ENCODE assay signal across 12 mouse cellular contexts in the genomic region with DNA sequence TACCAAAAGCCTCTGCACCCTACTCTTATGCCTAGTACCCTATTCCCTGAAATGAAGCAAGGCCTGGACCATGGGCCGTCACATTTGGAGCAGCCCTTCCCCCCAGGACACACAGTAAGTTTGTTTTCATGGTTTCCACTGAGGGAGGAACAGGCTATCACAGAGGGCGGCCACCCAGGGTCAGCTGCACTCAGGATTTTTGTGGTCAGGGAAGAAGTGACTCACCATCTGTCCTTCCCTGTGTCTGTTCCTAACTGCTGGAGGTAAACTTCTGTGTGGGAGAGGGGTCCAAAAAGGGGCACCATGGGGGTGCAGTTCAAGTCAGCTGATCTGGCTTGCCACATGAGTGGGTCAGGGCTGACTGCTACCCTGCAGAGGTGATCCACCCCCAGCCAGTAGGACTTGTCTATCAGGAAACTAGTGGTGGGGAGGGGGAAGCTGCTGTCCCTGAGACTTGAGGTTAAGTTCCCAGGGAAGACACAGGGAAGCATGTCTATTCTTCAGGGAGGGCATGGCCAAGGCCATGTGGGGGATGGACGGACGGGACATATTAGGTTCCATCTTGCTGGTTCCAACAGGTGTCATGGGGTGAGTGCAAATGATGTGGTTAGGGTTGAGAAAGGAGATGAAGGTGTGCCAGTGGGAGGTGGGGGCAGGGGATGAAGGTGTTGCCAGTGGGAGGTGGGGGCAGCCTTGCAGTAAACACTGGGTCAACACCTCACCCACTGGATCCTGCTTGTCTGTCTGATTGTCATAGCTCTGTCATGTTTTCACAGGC.
DNase-seq lines count a peak whose midpoint lies in the region; ATAC-seq and TF ChIP-seq lines count a peak whose summit lies in the region.
"Had no signal": no experiment of that assay in that cellular context is flagged by ENCODE, and none has a peak within 500 bp of the region (broad histone marks: within the 10 kb centered on the region; RNA-seq: fewer than 3 reads in every experiment).

No protein-coding gene starts in this region.

- ATAC-seq in intestine, embryonic 15.5 days = no peak
- ATAC-seq in intestine, embryonic 16.5 days = no peak
- no peak for ATAC-seq in G1E (ENCODE audit: extremely low read depth, insufficient number of reproducible peaks, low FRiP score, poor library complexity, severe bottlenecking)
- 0 out of 2 replicates have a peak, but pooled peaks have one; percentile 11 for ATAC-seq in intestine, postnatal 0 days

- no peaks in the 10 kb centered on the region for H3K27me3 ChIP-seq in intestine, embryonic 15.5 days (replicated peaks)
- H3K27me3 ChIP-seq in intestine, embryonic 16.5 days (replicated peaks; ENCODE audit: control insufficient read depth, insufficient read depth, low read length) = no peaks in the 10 kb centered on the region
- no peaks in the 10 kb centered on the region for H3K27me3 ChIP-seq in G1E (ENCODE audit: insufficient read depth, low read length)
- H3K27me3 ChIP-seq in intestine, postnatal 0 days (replicated peaks; ENCODE audit: control insufficient read depth, insufficient read depth, low read length) = no peaks in the 10 kb centered on the region

- no peak for TF ChIP-seq CTCF in G1E (IDR thresholded peaks at IDR 0.05; ENCODE audit: low read depth, low read length)
- TF ChIP-seq CTCF in bone marrow macrophage, adult 2 months (IDR thresholded peaks at IDR 0.05; ENCODE audit: low read depth, low read length) = no peak
- TF ChIP-seq CTCF in intestine, postnatal 0 days (IDR thresholded peaks at IDR 0.05; ENCODE audit: low read depth) = no peak

- H3K4me1 ChIP-seq in intestine, embryonic 15.5 days (replicated peaks) = peaks cover 31% of the 10 kb centered on the region
- H3K4me1 ChIP-seq in intestine, embryonic 16.5 days (ENCODE audit: control insufficient read depth, insufficient read depth, low read length) = peaks cover 40% of the 10 kb centered on the region
- no peaks in the 10 kb centered on the region for H3K4me1 ChIP-seq in G1E (ENCODE audit: insufficient read depth, low read depth, low read length)
- H3K4me1 ChIP-seq in bone marrow macrophage, adult 2 months (ENCODE audit: control insufficient read depth, insufficient read depth, low read length) = peaks cover 62% of the 10 kb centered on the region
- peaks cover 11% of the 10 kb centered on the region for H3K4me1 ChIP-seq in intestine, postnatal 0 days (replicated peaks; ENCODE audit: control insufficient read depth, insufficient read depth, low read length)

- H3K4me3 ChIP-seq in intestine, embryonic 15.5 days (replicated peaks) = no peak overlapping the region
- no peak overlapping the region for H3K4me3 ChIP-seq in intestine, embryonic 16.5 days (ENCODE audit: low read length)
- peak overlapping the region; percentile 11; the same call in 1 of the 2 replicates for H3K4me3 ChIP-seq in G1E (ENCODE audit: low read depth, low read length)
- H3K4me3 ChIP-seq in bone marrow macrophage, adult 2 months (ENCODE audit: insufficient read depth, low read length) = no peak overlapping the region
- no peak overlapping the region for H3K4me3 ChIP-seq in intestine, postnatal 0 days (ENCODE audit: low read depth, low read length)
- H3K4me3 ChIP-seq: erythroblast, embryonic 14.5 days had no signal

- H3K9ac ChIP-seq in intestine, embryonic 15.5 days = no peak overlapping the region
- H3K9ac ChIP-seq in intestine, embryonic 16.5 days (ENCODE audit: low read depth, low read length) = no peak overlapping the region
- H3K9ac ChIP-seq in intestine, postnatal 0 days (ENCODE audit: low read depth, low read length) = no peak overlapping the region
- H3K9ac ChIP-seq: lung, embryonic 14.5 days had no signal

- H3K9me3 ChIP-seq in intestine, embryonic 15.5 days = no peaks in the 10 kb centered on the region
- H3K9me3 ChIP-seq in intestine, embryonic 16.5 days (ENCODE audit: control insufficient read depth, low read length) = no peaks in the 10 kb centered on the region
- H3K9me3 ChIP-seq in G1E (replicated peaks) = peaks cover 99% of the 10 kb centered on the region
- no peaks in the 10 kb centered on the region for H3K9me3 ChIP-seq in intestine, postnatal 0 days (ENCODE audit: control insufficient read depth)

- WGBS in intestine, embryonic 15.5 days = 86% methylated on average over 4 of the region's 4 CpGs
- 76% methylated on average over 4 of the region's 4 CpGs for WGBS in intestine, embryonic 16.5 days
- 85% methylated on average over 4 of the region's 4 CpGs for WGBS in intestine, postnatal 0 days

- H3K4me2 ChIP-seq in intestine, embryonic 15.5 days (replicated peaks) = no peak overlapping the region
- H3K4me2 ChIP-seq in intestine, embryonic 16.5 days (ENCODE audit: low read depth, low read length) = no peak overlapping the region
- H3K4me2 ChIP-seq in intestine, postnatal 0 days (replicated peaks; ENCODE audit: low read depth) = no peak overlapping the region
- H3K4me2 ChIP-seq: lung, embryonic 14.5 days had no signal

- H3K36me3 ChIP-seq in intestine, embryonic 15.5 days = no peaks in the 10 kb centered on the region
- H3K36me3 ChIP-seq in intestine, embryonic 16.5 days (ENCODE audit: control insufficient read depth, insufficient read depth, low read length) = no peaks in the 10 kb centered on the region
- no peaks in the 10 kb centered on the region for H3K36me3 ChIP-seq in G1E (replicated peaks)
- no peaks in the 10 kb centered on the region for H3K36me3 ChIP-seq in intestine, postnatal 0 days (ENCODE audit: control insufficient read depth, insufficient read depth)

- no peak for TF ChIP-seq POLR2A in bone marrow macrophage, adult 2 months (IDR thresholded peaks at IDR 0.05; ENCODE audit: borderline replicate concordance, low read depth, low read length)

- 0 out of 2 replicates have a peak overlapping the region, but pooled peaks have one; percentile 3 for H3K27ac ChIP-seq in intestine, embryonic 15.5 days
- H3K27ac ChIP-seq in intestine, embryonic 16.5 days (ENCODE audit: low read length) = no peak overlapping the region
- H3K27ac ChIP-seq in bone marrow macrophage, adult 2 months (ENCODE audit: insufficient read depth, low read depth, low read length) = peak overlapping the region; percentile 82
- no peak overlapping the region for H3K27ac ChIP-seq in intestine, postnatal 0 days (ENCODE audit: low read depth, low read length)

- DNase-seq in G1E (ENCODE audit: low spot score) = no peak
- DNase-seq in frontal cortex, postnatal 36 days (ENCODE audit: low spot score in 2 of 2) = no peak
- DNase-seq in urinary bladder, postnatal 36 days (ENCODE audit: low spot score in 2 of 2) = no peak
- no peak for DNase-seq in lung, postnatal 4 days
- DNase-seq: cerebellum, postnatal 14 days; lung, embryonic 14.5 days; retina, postnatal 1 day had no signal

Comparison
In these comparisons a context has a peak if more than half of its experiments do, and no peak if none do; other contexts are left out.
1. H3K27ac ChIP-seq: peak in intestine, embryonic 15.5 days (single experiment) and bone marrow macrophage, adult 2 months (single experiment); none in intestine, embryonic 16.5 days (single experiment) and intestine, postnatal 0 days (single experiment).